ENCODE assay signal across 18 mouse cellular contexts in the genomic region with DNA sequence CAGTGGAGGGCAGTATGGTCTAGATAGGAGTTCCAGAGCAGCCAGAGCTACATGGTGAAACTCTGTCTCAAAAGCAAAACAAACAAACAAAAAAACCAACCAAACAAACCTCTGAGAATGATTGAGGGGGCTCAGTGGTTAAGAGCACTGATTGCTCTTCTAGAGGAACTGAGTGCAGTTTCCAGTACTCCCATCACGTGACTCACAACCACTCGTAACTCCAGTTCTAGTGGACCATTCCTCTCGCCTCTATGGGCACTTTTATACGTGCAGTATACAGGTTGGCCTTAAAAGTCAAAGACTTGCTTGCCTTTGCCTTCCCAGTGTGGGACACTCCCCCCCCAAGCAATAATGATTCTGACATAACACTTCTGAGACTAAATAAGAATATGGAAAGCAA. TPM values are rescaled to one million over a fixed set of nuclear protein-coding genes. Genes with fewer than 3 reads are reported as not detected.
DNase-seq lines count a peak whose midpoint lies in the region; ATAC-seq and TF ChIP-seq lines count a peak whose summit lies in the region.
"Had no signal": no experiment of that assay in that cellular context is flagged by ENCODE, and none has a peak within 500 bp of the region (broad histone marks: within the 10 kb centered on the region; RNA-seq: fewer than 3 reads in every experiment).

No protein-coding gene starts in this region.

- no peak for TF ChIP-seq POLR2A in myocyte (IDR thresholded peaks at IDR 0.05; ENCODE audit: insufficient read length, low read depth)

- H3K4me1 ChIP-seq in midbrain, embryonic 12.5 days, result peaks cover 6% of the 10 kb centered on the region
- H3K4me1 ChIP-seq in midbrain, embryonic 14.5 days (ENCODE audit: control insufficient read depth, insufficient read depth, low read length), result peaks cover 5% of the 10 kb centered on the region

- peaks cover 28% of the 10 kb centered on the region for H3K27me3 ChIP-seq in midbrain, embryonic 12.5 days
- H3K27me3 ChIP-seq in midbrain, embryonic 14.5 days (ENCODE audit: control insufficient read depth, insufficient read depth, low read length), result no peaks in the 10 kb centered on the region
- no peaks in the 10 kb centered on the region for H3K27me3 ChIP-seq in C2C12 (ENCODE audit: control insufficient read depth, insufficient read depth, insufficient read length)
- no peaks in the 10 kb centered on the region for H3K27me3 ChIP-seq in myocyte (ENCODE audit: control insufficient read depth, insufficient read depth, insufficient read length)
- H3K27me3 ChIP-seq: embryonic facial prominence, embryonic 12.5 days; forebrain, embryonic 15.5 days; Patski had no signal

- H3K79me2 ChIP-seq in C2C12 (ENCODE audit: control insufficient read depth, insufficient read depth) (peaks cover 32% of the 10 kb centered on the region), myocyte (ENCODE audit: control insufficient read depth, insufficient read depth) (peaks cover 15% of the 10 kb centered on the region)

- H3K79me3 ChIP-seq in C2C12 (ENCODE audit: low read depth), result peaks cover 14% of the 10 kb centered on the region

- no peak overlapping the region for H3K4me3 ChIP-seq in midbrain, embryonic 12.5 days
- H3K4me3 ChIP-seq in midbrain, embryonic 14.5 days (replicated peaks; ENCODE audit: low read depth, low read length), result no peak overlapping the region
- no peak overlapping the region for H3K4me3 ChIP-seq in C2C12 (ENCODE audit: insufficient read depth, poor library complexity, severe bottlenecking)
- H3K4me3 ChIP-seq in myocyte, result no peak overlapping the region
- H3K4me3 ChIP-seq: embryonic facial prominence, embryonic 10.5 days; embryonic facial prominence, embryonic 12.5 days; forebrain, embryonic 13.5 days; forebrain, embryonic 15.5 days had no signal

- TF ChIP-seq CTCF in C2C12 (IDR thresholded peaks at IDR 0.05; ENCODE audit: control insufficient read depth, insufficient read depth, insufficient read length), result no peak

- 0 out of 2 replicates have a peak overlapping the region, but pooled peaks have one; percentile 12 for H3K9ac ChIP-seq in midbrain, embryonic 12.5 days (replicated peaks)
- no peak overlapping the region for H3K9ac ChIP-seq in midbrain, embryonic 14.5 days (replicated peaks; ENCODE audit: low read length)
- H3K9ac ChIP-seq: embryonic facial prominence, embryonic 12.5 days; forebrain, embryonic 13.5 days; forebrain, embryonic 15.5 days had no signal

- no peak for ATAC-seq in midbrain, embryonic 12.5 days (ENCODE audit: low FRiP score, low read depth)
- ATAC-seq in midbrain, embryonic 14.5 days (ENCODE audit: low FRiP score, low TSS enrichment), result no peak
- ATAC-seq: activated CD4-positive, CD25-positive, alpha-beta regulatory T cell, adult 4 months; forebrain, embryonic 13.5 days; forebrain, embryonic 15.5 days; Patski had no signal

- no peak overlapping the region for H3K27ac ChIP-seq in midbrain, embryonic 12.5 days (replicated peaks)
- no peak overlapping the region for H3K27ac ChIP-seq in midbrain, embryonic 14.5 days (replicated peaks; ENCODE audit: low read depth, low read length)
- H3K27ac ChIP-seq: embryonic facial prominence, embryonic 10.5 days; embryonic facial prominence, embryonic 12.5 days; forebrain, embryonic 13.5 days; forebrain, embryonic 15.5 days had no signal

- no peak for DNase-seq in midbrain, embryonic 14.5 days
- DNase-seq in layer of hippocampus, adult 9-10 months (ENCODE audit: low spot score), result no peak
- DNase-seq: adrenal gland, adult 8-10 months; adrenal gland, postnatal 14 days; adrenal gland, postnatal 36 days; cerebellum, adult 2 months; cerebellum, postnatal 10 days; cerebellum, postnatal 25 days had no signal

- no peaks in the 10 kb centered on the region for H3K9me3 ChIP-seq in midbrain, embryonic 12.5 days
- H3K9me3 ChIP-seq in midbrain, embryonic 14.5 days (ENCODE audit: control insufficient read depth, low read length), result no peaks in the 10 kb centered on the region
- H3K9me3 ChIP-seq: embryonic facial prominence, embryonic 10.5 days; embryonic facial prominence, embryonic 12.5 days; forebrain, embryonic 13.5 days; forebrain, embryonic 15.5 days; G1E had no signal

- no peak overlapping the region for H3K4me2 ChIP-seq in midbrain, embryonic 12.5 days (replicated peaks)
- H3K4me2 ChIP-seq in midbrain, embryonic 14.5 days (ENCODE audit: low read length), result no peak overlapping the region
- no peak overlapping the region for H3K4me2 ChIP-seq in myocyte (ENCODE audit: low read depth)
- H3K4me2 ChIP-seq: embryonic facial prominence, embryonic 12.5 days; forebrain, embryonic 13.5 days; forebrain, embryonic 15.5 days had no signal

- no peak overlapping the region for H3ac ChIP-seq in C2C12 (ENCODE audit: control insufficient read depth, insufficient read length, low read depth)
- H3ac ChIP-seq in myocyte (ENCODE audit: control insufficient read depth, insufficient read length), result no peak overlapping the region

- WGBS in midbrain, embryonic 12.5 days, result 70% methylated on average over 4 of the region's 4 CpGs
- 70% methylated on average over 4 of the region's 4 CpGs for WGBS in midbrain, embryonic 14.5 days

- H3K36me3 ChIP-seq in midbrain, embryonic 12.5 days, result no peaks in the 10 kb centered on the region
- 0 out of 2 replicates have a peak, but pooled peaks cover 7% of the 10 kb centered on the region for H3K36me3 ChIP-seq in midbrain, embryonic 14.5 days (ENCODE audit: control insufficient read depth, insufficient read depth, low read length)
- H3K36me3 ChIP-seq in C2C12 (ENCODE audit: control insufficient read depth, insufficient read depth) (peaks cover 4% of the 10 kb centered on the region), myocyte (ENCODE audit: control insufficient read depth, insufficient read depth) (no peaks in the 10 kb centered on the region)
- H3K36me3 ChIP-seq: forebrain, embryonic 15.5 days had no signal

TF ChIP-seq in C2C12, 6 proteins besides CTCF, POLR2A, EP300 and RAD21:
- TF ChIP-seq FOSL1 (IDR thresholded peaks at IDR 0.05; ENCODE audit: insufficient read depth, low read length, poor library complexity, severe bottlenecking) (no peak), USF1 (IDR thresholded peaks at IDR 0.05; ENCODE audit: low read depth) (peak; percentile 60)

TF ChIP-seq in myocyte, 11 proteins besides CTCF, POLR2A, EP300 and RAD21:
- TF ChIP-seq TCF12 (IDR thresholded peaks at IDR 0.05; ENCODE audit: insufficient read depth, poor library complexity, severe bottlenecking), result no peak
- no peak for TF ChIP-seq TCF3 (IDR thresholded peaks at IDR 0.05; ENCODE audit: insufficient read length, low read depth)
- peak; percentile 40 for TF ChIP-seq USF1 (IDR thresholded peaks at IDR 0.05; ENCODE audit: low read depth)

RNA-seq across cellular contexts. Expression of gene Timm22, which starts 1.6 kb away (rescaled TPM):
- 98.8 and 113 TPM in 2 replicates for polyA plus RNA-seq in midbrain, embryonic 12.5 days (2016; fragmentation: Nextera tagmentation; extraction: Ambion mirVana)
- 111 and 120 TPM in 2 replicates for polyA plus RNA-seq in midbrain, embryonic 14.5 days (2014; fragmentation: Nextera tagmentation; extraction: Ambion mirVana)
- polyA plus RNA-seq in C2C12 (2012; fragmentation: generic; extraction: Trizol) (105 TPM), myocyte (2012; fragmentation: generic; extraction: Trizol) (101 TPM)

RNA-seq across cellular contexts. Expression of gene Nxn, which starts 6.2 kb away (rescaled TPM):
- 56.9 and 69.4 TPM in 2 replicates for polyA plus RNA-seq in midbrain, embryonic 12.5 days (2016; fragmentation: Nextera tagmentation; extraction: Ambion mirVana)
- 21.9 and 28.2 TPM in 2 replicates for polyA plus RNA-seq in midbrain, embryonic 14.5 days (2014; fragmentation: Nextera tagmentation; extraction: Ambion mirVana)
- polyA plus RNA-seq in C2C12 (2012; fragmentation: generic; extraction: Trizol) (85.5 TPM), myocyte (2012; fragmentation: generic; extraction: Trizol) (76.8 TPM)
